Mouse (Mus musculus): ENCODE measurements around the gene Il6ra.

DNA sequence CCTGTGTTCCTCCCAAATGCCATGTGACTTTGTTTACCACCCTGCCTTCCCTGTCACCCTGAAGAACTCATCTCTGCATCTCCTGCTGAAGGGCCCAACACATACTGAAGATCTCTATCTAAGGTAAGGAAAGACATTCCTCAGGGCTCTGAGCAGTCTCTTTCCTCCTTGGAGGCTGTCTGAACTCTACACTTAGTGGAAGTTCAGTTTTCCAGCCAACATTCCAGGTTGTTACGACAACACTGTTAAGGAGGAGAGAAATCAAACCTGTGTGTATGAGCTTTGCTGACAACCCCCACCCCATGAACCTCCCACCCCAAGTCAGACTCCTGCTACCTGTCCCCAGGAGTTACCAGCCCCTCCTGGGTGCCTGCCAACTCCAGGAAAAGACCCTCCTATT is 3.6 kb upstream of the Il6ra start:
- TF ChIP-seq POLR2AphosphoS5 (IDR thresholded peaks at IDR 0.05; ENCODE audit: insufficient replicate concordance, low read depth, low read length) (no peak), CTCF (IDR thresholded peaks at IDR 0.05; ENCODE audit: low read depth, low read length) (no peak), GATA1 (IDR thresholded peaks at IDR 0.05; ENCODE audit: borderline replicate concordance, low read length) (no peak), TAL1 (conservative IDR thresholded peaks at IDR 0.05; ENCODE audit: low read depth, low read length) (no peak)

All from G1E (cell line).